Comparison of ENCODE assay signal across 10 mouse cellular contexts in genomic region chr11:80481409-80482050, GRCm38 (mm10). TPM values are rescaled to one million over a fixed set of nuclear protein-coding genes. Genes with fewer than 3 reads are reported as not detected.
A peak's percentile ranks its signal among the peaks of the same experiment; 100 is the strongest.
DNase-seq lines count a peak whose midpoint lies in the region; ATAC-seq lines count a peak whose summit lies in the region.
"Had no signal": no experiment of that assay in that cellular context is flagged by ENCODE, and none has a peak within 500 bp of the region (broad histone marks: within the 10 kb centered on the region; RNA-seq: fewer than 3 reads in every experiment).

No protein-coding gene starts in this region.

- peak overlapping the region; percentile 94 for H3K4me3 ChIP-seq in forebrain, embryonic 13.5 days
- H3K4me3 ChIP-seq in midbrain, embryonic 10.5 days: peak overlapping the region; percentile 27; the same call in 1 of the 2 replicates
- no peak overlapping the region for H3K4me3 ChIP-seq in kidney, embryonic 16.5 days (ENCODE audit: low read length)
- H3K4me3 ChIP-seq: kidney, embryonic 15.5 days had no signal

- 0 out of 2 replicates have a peak overlapping the region, but pooled peaks have one; percentile 27 for H3K27ac ChIP-seq in forebrain, embryonic 13.5 days
- H3K27ac ChIP-seq in midbrain, embryonic 10.5 days (replicated peaks): 0 out of 2 replicates have a peak overlapping the region, but pooled peaks have one; percentile 42
- no peak overlapping the region for H3K27ac ChIP-seq in kidney, embryonic 16.5 days (ENCODE audit: low read length)
- H3K27ac ChIP-seq: kidney, embryonic 15.5 days had no signal

- WGBS in forebrain, embryonic 13.5 days: 79% methylated on average over 13 of the region's 13 CpGs
- 71% methylated on average over 13 of the region's 13 CpGs for WGBS in midbrain, embryonic 10.5 days
- 79% methylated on average over 13 of the region's 13 CpGs for WGBS in kidney, embryonic 16.5 days

- H3K4me2 ChIP-seq in forebrain, embryonic 13.5 days: peak overlapping the region; percentile 89
- no peak overlapping the region for H3K4me2 ChIP-seq in kidney, embryonic 16.5 days (replicated peaks; ENCODE audit: low read depth, low read length)
- H3K4me2 ChIP-seq: kidney, embryonic 15.5 days had no signal

- no peak for ATAC-seq in forebrain, embryonic 13.5 days
- no peak for ATAC-seq in kidney, embryonic 16.5 days (ENCODE audit: low FRiP score, low TSS enrichment)
- ATAC-seq: liver, postnatal 0 days had no signal

- H3K4me1 ChIP-seq in forebrain, embryonic 13.5 days: peaks cover 79% of the 10 kb centered on the region
- peaks cover 79% of the 10 kb centered on the region for H3K4me1 ChIP-seq in midbrain, embryonic 10.5 days
- H3K4me1 ChIP-seq in kidney, embryonic 16.5 days (ENCODE audit: insufficient read depth, low read length): peaks cover 26% of the 10 kb centered on the region

- peak; percentile 14 for DNase-seq in right cerebral cortex, adult 18-20 months
- no peak for DNase-seq in right cerebral cortex, postnatal 14 days
- DNase-seq in midbrain, embryonic 10.5 days (ENCODE audit: low spot score): no peak
- no peak for DNase-seq in urinary bladder, postnatal 36 days (ENCODE audit: low spot score in 2 of 2)
- DNase-seq in heart, adult 11 months: no peak
- DNase-seq: gastrocnemius, postnatal 10 days; liver, postnatal 0 days had no signal

- H3K9ac ChIP-seq in forebrain, embryonic 13.5 days: peak overlapping the region; percentile 62
- H3K9ac ChIP-seq in kidney, embryonic 16.5 days (replicated peaks; ENCODE audit: low read length): no peak overlapping the region
- H3K9ac ChIP-seq: kidney, embryonic 15.5 days; liver, postnatal 0 days had no signal

- H3K9me3 ChIP-seq in forebrain, embryonic 13.5 days (replicated peaks): no peaks in the 10 kb centered on the region
- no peaks in the 10 kb centered on the region for H3K9me3 ChIP-seq in midbrain, embryonic 10.5 days (replicated peaks)
- H3K9me3 ChIP-seq in kidney, embryonic 16.5 days (ENCODE audit: low read length): no peaks in the 10 kb centered on the region
- H3K9me3 ChIP-seq: kidney, embryonic 15.5 days had no signal

- H3K27me3 ChIP-seq in forebrain, embryonic 13.5 days: peaks cover 6% of the 10 kb centered on the region; the same call in 1 of the 2 replicates
- peaks cover 77% of the 10 kb centered on the region for H3K27me3 ChIP-seq in midbrain, embryonic 10.5 days (ENCODE audit: low read depth, poor library complexity, severe bottlenecking)
- no peaks in the 10 kb centered on the region for H3K27me3 ChIP-seq in kidney, embryonic 16.5 days (ENCODE audit: insufficient read depth, low read length)

- H3K36me3 ChIP-seq in forebrain, embryonic 13.5 days (ENCODE audit: poor library complexity, severe bottlenecking): peaks cover 28% of the 10 kb centered on the region
- peaks cover 27% of the 10 kb centered on the region for H3K36me3 ChIP-seq in midbrain, embryonic 10.5 days
- H3K36me3 ChIP-seq in kidney, embryonic 16.5 days (ENCODE audit: insufficient read depth, low read length): no peaks in the 10 kb centered on the region

RNA-seq across cellular contexts. Expression of gene Cdk5r1, which starts 4.7 kb away (rescaled TPM):
- 67.9 and 73.9 TPM in 2 replicates for polyA plus RNA-seq in forebrain, embryonic 13.5 days (2015; fragmentation: Nextera tagmentation; extraction: Ambion mirVana)
- polyA plus RNA-seq in midbrain, embryonic 10.5 days (2016; fragmentation: Nextera tagmentation; extraction: Ambion mirVana): 5.2 and 11.2 TPM in 2 replicates
- polyA plus RNA-seq in kidney, embryonic 16.5 days (2015; fragmentation: Nextera tagmentation; extraction: Ambion mirVana): 0.57 and 0.85 TPM in 2 replicates

RNA-seq across cellular contexts. Expression of gene Psmd11, which starts 53.1 kb away (rescaled TPM):
- 370 and 373 TPM in 2 replicates for polyA plus RNA-seq in forebrain, embryonic 13.5 days (2015; fragmentation: Nextera tagmentation; extraction: Ambion mirVana)
- 400 and 418 TPM in 2 replicates for polyA plus RNA-seq in midbrain, embryonic 10.5 days (2016; fragmentation: Nextera tagmentation; extraction: Ambion mirVana)
- 321 and 327 TPM in 2 replicates for polyA plus RNA-seq in kidney, embryonic 16.5 days (2015; fragmentation: Nextera tagmentation; extraction: Ambion mirVana)
